Mouse (Mus musculus): Measurements from ENCODE around the gene Spty2d1.
"Not testable (repeated sequence)": the region's sequence is repeated elsewhere in the genome, so short reads cannot be mapped to it uniquely, and the experiment has no call there.

The Spty2d1 gene

GRCm38 (mm10) chr7:47020956-47021355 is 12.7 kb upstream of the Spty2d1 start:
- no peak for DNase-seq

DNA sequence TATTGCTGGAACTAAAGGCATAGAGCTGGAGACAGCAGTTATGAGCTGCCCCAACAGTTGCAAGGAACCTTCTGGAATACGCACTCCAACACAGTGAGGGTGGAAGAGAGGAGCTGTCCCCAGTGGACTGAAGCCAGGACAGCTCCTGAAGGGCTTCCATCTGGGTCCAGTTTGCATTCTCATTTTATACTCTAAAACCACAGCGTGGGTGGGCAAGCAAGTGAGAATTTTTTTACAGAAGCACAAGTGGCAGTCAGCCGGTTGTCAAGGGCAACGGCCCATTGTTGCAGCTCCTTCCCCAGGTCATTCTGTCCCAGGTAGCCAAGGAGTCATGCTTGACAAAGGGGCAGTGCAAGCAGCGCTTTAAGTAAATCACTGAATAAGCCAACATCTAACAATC is 11.4 kb upstream of the Spty2d1 start:
- DNase-seq, result peak; percentile 34

DNA sequence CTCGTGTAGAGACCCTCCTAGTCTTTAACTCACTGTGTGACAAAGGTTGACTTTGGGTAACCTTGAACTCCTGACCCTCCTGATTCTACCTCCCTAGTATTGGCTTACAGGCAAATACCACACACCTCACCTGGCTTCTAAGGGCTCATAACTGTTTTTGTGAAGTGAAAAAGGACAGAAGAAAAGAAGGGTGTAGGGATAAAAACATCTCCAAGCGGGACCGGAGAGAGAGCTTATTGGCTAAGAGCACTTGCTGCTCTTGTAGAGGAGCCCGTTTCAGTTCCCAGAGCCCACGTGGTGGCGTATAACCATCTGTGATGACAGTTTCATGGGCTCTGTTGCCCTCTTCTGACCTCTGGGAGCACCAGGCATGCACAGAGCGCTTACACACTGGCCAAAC is 8.9 kb upstream of the Spty2d1 start:
- no peak for DNase-seq

DNA sequence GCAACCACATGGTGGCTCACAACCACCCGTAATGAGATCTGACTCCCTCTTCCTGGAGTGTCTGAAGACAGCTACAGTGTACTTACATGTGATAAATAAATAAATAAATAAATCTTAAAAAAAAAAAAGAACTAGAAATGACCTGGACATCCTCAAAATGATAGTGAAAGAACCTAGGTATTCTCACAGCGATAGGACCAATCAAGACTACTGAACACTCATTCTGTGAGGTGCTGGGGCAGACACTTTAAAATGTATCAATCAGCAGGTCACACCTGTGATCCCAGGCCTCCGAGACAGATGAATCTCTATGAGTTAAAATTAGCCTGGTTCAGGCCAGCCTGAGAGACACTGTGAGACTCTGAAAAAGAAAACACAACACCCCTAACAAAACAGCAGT is 8.4 kb upstream of the Spty2d1 start:
- no peak for DNase-seq

- peak; percentile 90 for DNase-seq
These were observed 7.3 kb upstream of the Spty2d1 start for GRCm38 (mm10) chr7:47015390-47016065.

GRCm38 (mm10) chr7:47014564-47015389 is 6.6 kb upstream of the Spty2d1 start:
- DNase-seq, result no peak

DNA sequence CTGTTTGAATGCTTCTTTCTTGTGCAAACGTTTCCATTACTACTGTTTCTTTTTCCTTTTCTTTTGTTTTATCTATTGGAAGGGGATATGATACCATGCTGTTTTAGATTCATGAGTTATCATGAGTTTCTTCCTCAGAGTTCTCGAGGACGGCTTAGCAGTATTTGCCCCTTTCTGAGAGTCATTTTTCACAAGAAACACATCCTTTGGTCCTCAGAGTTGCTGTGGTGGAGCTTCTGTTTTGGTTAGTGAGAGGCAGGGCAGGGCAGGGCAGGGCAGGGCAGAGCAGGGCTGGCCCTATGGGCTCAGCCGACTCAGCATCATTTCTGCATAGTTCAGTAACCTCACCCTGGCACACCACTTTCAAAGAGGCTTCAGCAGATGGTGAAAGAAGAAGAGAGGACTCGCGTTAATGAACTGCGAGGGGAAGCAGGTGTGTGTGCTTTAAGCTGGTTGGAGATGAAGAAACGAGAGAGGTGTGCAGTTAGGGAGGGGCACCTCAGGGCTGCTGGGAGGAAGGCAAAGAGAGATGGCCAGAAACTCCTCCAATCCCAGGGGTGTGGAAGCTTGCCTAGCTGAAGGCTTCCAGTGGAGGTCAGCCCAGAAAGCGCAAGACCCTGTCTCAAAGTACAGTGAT is 5.0 kb upstream of the Spty2d1 start:
- no peak for DNase-seq

DNA sequence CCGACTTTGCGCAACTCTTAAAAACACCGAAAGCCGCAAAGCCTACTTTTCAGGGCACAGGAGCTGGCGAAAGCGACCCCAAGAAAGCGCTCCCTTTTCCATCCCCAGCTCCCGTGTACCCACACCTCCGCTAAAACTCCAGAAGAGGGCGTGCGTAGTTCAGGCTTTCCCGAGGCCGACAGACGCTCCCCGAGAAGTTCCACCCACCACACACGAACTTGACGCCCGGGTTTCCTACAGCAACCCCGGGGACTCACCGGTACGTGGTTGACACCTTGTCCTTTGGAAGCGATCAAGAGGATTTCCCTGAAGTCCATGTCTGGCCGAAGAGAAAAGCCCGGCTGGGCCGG is 418 bp downstream of the Spty2d1 start:
- DNase-seq, result no peak

GRCm38 (mm10) chr7:47007109-47007780 is 966 bp downstream of the Spty2d1 start:
- DNase-seq, result no peak

DNA sequence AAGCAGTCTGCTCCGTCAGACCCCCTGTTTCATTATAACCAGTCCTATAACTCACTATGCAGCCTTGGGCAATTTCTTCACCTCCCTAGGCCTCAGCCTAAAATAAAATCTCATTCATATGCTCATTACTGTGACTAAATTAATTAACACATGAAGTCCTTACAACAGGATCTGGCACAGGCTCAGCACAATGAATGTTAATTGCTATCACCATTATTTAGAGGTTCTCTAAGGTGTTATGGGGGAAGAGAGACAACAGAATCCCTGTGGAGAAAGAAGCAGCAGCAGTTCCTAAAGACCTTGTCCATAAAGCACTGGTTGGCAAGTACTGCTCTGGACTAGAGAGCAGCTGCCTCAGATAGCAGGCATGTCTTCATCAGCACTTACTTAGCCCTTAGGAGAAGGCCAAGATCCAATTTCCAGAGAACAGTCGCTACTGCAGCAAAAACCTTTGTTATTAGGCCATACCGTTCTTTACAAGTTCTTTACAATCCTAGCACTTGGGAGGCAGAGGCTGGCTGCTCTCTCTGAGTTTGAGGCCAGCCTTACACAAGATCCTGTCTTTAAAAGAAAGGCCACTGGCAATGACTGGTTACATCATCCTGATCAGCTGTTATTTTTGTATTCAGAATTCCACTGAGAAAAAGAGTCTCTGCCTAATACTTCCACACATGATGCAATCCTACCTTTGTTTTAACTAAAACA is 4.6 kb downstream of the Spty2d1 start:
- no peak for DNase-seq

GRCm38 (mm10) chr7:47001900-47002275 is 6.3 kb downstream of the Spty2d1 start:
- DNase-seq, result no peak

- DNase-seq, result no peak
These were observed 6.9 kb downstream of the Spty2d1 start for GRCm38 (mm10) chr7:47001125-47001899.

DNA sequence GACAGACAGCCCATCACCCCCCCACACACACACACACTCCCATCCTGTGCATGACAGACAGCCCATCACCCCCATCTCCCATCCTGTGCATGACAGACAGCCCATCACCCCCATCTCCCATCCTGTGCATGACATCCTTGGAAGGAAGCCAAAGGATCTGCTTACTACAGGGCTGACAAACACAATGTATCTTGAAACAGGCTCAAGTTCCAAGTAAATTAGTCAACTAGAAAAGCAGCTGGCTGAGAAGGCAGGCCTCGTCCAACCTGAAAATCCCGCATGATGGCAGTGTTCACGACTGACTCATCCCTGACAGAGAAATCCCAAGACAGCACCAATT is 7.6 kb downstream of the Spty2d1 start:
- peak; percentile 43 for DNase-seq

DNA sequence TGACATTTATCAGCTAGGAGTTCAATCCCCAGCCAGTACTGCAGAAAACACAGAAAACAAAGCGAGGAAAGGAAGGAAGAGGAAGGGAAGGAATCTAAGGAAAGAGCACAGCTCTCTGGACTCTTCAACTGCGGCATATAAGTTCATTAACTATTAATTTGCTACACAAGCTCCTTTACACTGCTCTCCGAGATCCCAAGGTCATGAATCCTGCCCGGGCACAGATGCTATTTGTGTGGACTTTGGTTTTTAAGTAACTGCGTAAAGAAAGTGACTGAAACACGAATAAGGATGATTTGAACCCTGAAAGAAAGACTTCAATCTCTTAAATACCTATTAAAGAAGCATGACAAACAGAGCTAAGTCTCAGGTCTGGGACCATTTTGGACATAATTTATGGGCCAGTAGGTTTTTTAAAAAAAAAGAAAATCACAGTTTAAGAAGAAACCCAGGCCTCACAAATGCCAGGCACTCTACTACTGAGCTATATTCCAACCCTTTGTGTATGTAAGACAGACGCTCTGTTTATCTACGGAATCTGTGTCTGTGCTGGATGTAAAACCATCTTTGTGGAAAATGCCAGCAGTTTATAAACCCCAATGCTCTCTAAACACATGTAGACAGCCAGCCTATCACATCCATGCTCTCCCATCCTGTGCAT is 8.1 kb downstream of the Spty2d1 start:
- DNase-seq, result no peak

DNA sequence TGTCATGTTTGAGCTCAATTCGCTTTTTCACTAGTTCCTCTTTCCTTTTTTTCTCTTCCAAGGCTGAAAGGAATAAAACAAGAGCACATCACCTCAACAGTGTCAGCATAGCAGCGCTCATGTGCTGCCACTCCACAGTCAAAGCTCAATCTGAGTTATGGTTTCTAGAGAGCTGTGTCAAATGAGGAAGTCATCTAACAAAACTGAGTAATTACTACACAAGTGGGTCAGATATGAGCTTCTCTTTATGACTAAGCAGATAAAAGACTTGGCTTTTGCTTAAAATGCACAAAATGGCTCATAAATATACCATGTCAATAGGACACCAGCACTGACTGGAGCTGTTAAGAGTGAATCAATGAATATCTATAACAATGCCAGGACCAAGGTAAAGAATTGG is 9.3 kb downstream of the Spty2d1 start:
- DNase-seq, result no peak

- DNase-seq, result no peak
These were observed 10.4 kb downstream of the Spty2d1 start for GRCm38 (mm10) chr7:46997644-46998395.

- DNase-seq, result no peak
These were observed 11.2 kb downstream of the Spty2d1 start for GRCm38 (mm10) chr7:46997008-46997407.

DNA sequence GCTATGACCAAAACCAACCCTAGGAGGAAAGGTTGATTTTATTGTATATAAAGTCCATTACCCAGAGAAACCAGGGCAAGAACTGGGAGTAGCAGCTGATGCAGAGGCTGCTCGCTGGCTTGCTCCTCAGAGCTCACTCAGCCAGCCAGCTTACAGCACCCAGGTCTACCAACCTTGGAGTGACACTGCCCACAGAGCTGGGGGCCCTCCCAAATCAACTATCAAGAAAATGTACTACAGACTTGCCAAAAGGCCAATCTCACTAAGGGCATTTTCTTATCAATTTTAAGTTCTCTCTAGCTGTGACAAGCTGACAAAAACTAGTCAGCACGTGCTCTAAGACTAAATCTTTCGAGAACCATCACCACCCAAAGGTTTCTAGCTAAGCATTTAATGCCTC is 12.7 kb downstream of the Spty2d1 start:
- DNase-seq, result no peak

GRCm38 (mm10) chr7:46993079-46993478 is 15.1 kb downstream of the Spty2d1 start:
- no peak for DNase-seq

GRCm38 (mm10) chr7:46989387-46989786 is 18.8 kb downstream of the Spty2d1 start:
- not testable (repeated sequence) for DNase-seq

GRCm38 (mm10) chr7:46987073-46987472 is 21.1 kb downstream of the Spty2d1 start:
- DNase-seq, result no peak
